Mouse (Mus musculus): Measurements from ENCODE around the gene Eva1b. TPM values are rescaled to one million over a fixed set of nuclear protein-coding genes. Genes with fewer than 3 reads are reported as not detected.

The Eva1b gene
- 10 to 100 TPM; 18.6 to 19.0 TPM for total RNA-seq (2023)

GRCm38 (mm10) chr4:126147533-126148160, at the start of gene Eva1b:
Gene Eva1b, plus strand, starts transcription at chr4:126147744.

DNA sequence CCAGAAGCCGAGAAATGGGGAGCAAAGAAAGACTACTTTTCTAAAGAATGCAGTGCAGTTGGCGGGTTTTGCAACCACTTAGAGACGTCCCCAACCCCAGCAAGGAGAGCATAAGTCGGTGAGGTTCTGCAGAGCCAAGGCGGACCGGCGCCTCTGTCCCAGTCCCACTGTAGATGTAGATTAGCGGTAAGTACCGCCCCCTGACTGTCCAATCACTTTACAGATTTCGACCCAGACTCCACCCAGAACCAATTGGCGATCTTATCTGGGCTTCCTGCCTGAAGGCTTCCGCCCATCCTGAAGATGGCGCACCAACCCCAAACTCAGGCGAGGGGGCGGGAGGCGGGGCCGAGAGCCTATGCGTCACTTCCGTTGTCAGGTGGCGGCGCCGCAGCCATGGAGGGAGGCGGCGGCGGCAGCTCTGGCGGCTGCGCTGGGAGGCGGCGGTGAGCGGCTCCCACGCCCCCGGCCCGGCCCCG, 43.9 kb upstream of the Eva1b start, which contains the start of gene Stk40:
Gene Stk40, plus strand, starts transcription at position 368 of the 479 bp plus-strand sequence.

DNA sequence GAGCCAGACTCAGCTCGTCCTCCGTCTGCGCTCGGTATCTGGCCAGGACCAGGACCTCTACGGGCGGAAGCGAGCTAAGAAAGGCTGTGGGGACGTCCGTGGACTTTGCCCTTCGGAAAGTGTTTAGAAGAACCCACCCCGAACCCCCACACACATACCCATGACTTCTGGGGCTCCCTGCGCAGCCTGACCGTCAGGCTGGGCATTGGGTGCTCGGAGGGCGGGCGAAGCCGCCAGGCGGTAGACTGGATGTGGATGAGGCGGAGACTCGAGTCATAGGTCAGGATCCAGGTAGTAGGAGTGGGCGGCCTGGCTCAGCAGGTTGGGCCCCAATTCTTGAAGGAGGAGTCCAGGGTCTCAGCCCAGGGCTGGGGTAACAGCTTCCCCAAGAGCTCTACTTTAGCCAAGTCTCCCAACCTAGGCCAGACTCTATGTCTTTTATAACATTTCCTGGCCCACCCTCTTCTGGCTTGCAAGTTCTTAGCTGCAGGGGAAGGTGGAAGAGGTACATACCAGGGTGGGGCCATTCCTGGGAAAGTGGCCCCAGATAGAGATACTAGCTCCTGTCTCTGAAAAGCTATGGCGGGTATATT, 15.6 kb downstream of the Eva1b start, which contains the start of gene Sh3d21:
Gene Sh3d21, minus strand, starts transcription at position 425 of the 593 bp plus-strand sequence.

Other genes with a start within 250 kb of the Eva1b start
- 1 to 10 TPM in 1 of 2 experiments, under 1 TPM in 1; 0.41 to 1.2 TPM for gene Csf3r, start 123.2 kb upstream of the Eva1b start, total RNA-seq (2023)
- gene Mrps15, start 100.8 kb upstream of the Eva1b start, total RNA-seq (2023) = 10 to 100 TPM; 48.9 to 52.7 TPM
- under 1 TPM; 0.47 to 0.61 TPM for gene Oscp1, start 89.2 kb upstream of the Eva1b start, total RNA-seq (2023)
- gene Lsm10, start 51.1 kb upstream of the Eva1b start, total RNA-seq (2023) = 10 to 100 TPM; 11.6 to 17.4 TPM
- 10 to 100 TPM; 36.6 to 37.5 TPM for gene Stk40, start 43.8 kb upstream of the Eva1b start, total RNA-seq (2023)
- 1 to 10 TPM; 1.3 to 1.7 TPM for gene Sh3d21, start 15.7 kb downstream of the Eva1b start, total RNA-seq (2023)
- gene Thrap3, start 55.0 kb downstream of the Eva1b start, total RNA-seq (2023) = 100 to 1,000 TPM; 542 to 594 TPM
- 10 to 100 TPM; 64.9 to 68.9 TPM for gene Map7d1, start 108.6 kb downstream of the Eva1b start, total RNA-seq (2023)
- 10 to 100 TPM; 34.9 to 41.5 TPM for gene Trappc3, start 114.6 kb downstream of the Eva1b start, total RNA-seq (2023)
- under 1 TPM in 1 of 2 experiments, not detected in 1; 0.12 TPM for gene Col8a2, start 139.0 kb downstream of the Eva1b start, total RNA-seq (2023)
- 10 to 100 TPM; 40.9 to 41.6 TPM for gene Adprhl2, start 174.0 kb downstream of the Eva1b start, total RNA-seq (2023)
- under 1 TPM in 1 of 2 experiments, not detected in 1; 0.64 TPM for gene Tekt2, start 177.9 kb downstream of the Eva1b start, total RNA-seq (2023)